Mouse (Mus musculus) left cerebral cortex, adult 2 months (tissue): ENCODE measurements around the gene Sik1. TPM values are rescaled to one million over a fixed set of nuclear protein-coding genes. Genes with fewer than 3 reads are reported as not detected.

ENCODE experiments used
- DNase-seq, 2 experiments: peaks; one replicate each; pipeline ENCODE4 v3.0.0; 2021 to 2022; ENCODE audit warnings: low spot score in 2 of 2, mixed read lengths in 1 of 2; ENCODE audit errors: extremely low spot score in 1 of 2
- H3K27ac ChIP-seq: fragments of 200-600 bp; 2 replicates; pipeline ENCODE4 v1.8.1; 2022
- H3K4me3 ChIP-seq: fragments of 200-600 bp; 2 replicates; pipeline ENCODE4 v1.8.1; 2022
- CTCF ChIP-seq: fragments of 200-600 bp; IDR thresholded peaks from 2 replicates; pipeline ENCODE4 v1.8.1; 2022; ENCODE audit warnings: antibody characterized with exemption, mild to moderate bottlenecking, moderate library complexity
- intact Hi-C: fragments of 180-260 bp; cut with DNase I; formaldehyde crosslinking; loops from one replicate; pipeline ENCODE4 v1.15.1; 2025
- total RNA-seq, 2 experiments: library from RNA; stranded (reverse); gene quantifications; 2 replicates each; pipeline ENCODE4 v1.2.3; 2021

Sik1 gene
- total RNA-seq, 2 experiments from 2014 or later: 24.5 to 39.5 TPM

DNA sequence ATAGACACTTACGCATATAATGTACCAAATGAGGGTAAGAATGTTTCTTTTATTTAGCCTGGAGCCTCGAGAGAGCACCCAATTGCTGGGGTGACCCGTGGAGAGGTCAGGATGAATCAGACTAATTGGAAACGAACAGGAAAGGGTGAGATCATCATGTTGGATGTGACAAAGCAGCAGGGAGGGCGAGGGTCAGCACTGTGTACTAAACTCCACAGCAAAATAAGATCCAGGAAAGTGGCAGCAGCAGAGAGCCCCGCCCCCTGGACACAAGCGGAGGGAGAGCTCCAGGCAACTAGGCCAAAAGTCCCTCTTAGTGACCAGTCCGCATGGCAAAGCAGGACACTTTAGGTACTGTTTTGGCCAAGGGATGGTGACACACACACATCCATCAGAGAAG lies 18.4 kb upstream of the Sik1 start:
- intact Hi-C loops: no loop called here
- no peak for TF ChIP-seq CTCF
- no peak overlapping the region for H3K27ac ChIP-seq
- H3K4me3 ChIP-seq: no peak overlapping the region
- DNase-seq: no peak

GRCm38 (mm10) chr17:31873185-31873870 lies 17.7 kb upstream of the Sik1 start:
- H3K4me3 ChIP-seq: no peak overlapping the region
- no peak for DNase-seq
- H3K27ac ChIP-seq: no peak overlapping the region
- intact Hi-C loops: no loop called here
- TF ChIP-seq CTCF: no peak

DNA sequence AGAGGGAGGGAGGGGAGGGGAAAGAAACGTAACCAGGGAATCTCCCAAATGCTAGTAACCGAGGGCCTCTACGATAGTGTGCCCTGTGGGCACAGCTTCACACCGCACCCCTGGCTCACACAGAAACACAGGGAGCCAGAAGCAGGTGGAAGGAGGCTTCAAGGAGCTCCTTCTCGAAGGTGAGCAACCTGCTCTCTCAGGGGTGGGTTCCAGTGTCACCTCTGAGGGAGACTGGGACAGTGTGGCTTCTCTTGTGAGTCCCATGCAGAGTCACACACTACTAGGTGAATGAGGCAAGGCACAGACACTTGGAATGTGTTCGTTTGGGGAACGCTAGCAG lies 17.2 kb upstream of the Sik1 start:
- Histone ChIP-seq H3K4me3 (no peak overlapping the region), H3K27ac (no peak overlapping the region)
- DNase-seq: no peak
- TF ChIP-seq CTCF: no peak
- intact Hi-C loops: no loop called here

DNA sequence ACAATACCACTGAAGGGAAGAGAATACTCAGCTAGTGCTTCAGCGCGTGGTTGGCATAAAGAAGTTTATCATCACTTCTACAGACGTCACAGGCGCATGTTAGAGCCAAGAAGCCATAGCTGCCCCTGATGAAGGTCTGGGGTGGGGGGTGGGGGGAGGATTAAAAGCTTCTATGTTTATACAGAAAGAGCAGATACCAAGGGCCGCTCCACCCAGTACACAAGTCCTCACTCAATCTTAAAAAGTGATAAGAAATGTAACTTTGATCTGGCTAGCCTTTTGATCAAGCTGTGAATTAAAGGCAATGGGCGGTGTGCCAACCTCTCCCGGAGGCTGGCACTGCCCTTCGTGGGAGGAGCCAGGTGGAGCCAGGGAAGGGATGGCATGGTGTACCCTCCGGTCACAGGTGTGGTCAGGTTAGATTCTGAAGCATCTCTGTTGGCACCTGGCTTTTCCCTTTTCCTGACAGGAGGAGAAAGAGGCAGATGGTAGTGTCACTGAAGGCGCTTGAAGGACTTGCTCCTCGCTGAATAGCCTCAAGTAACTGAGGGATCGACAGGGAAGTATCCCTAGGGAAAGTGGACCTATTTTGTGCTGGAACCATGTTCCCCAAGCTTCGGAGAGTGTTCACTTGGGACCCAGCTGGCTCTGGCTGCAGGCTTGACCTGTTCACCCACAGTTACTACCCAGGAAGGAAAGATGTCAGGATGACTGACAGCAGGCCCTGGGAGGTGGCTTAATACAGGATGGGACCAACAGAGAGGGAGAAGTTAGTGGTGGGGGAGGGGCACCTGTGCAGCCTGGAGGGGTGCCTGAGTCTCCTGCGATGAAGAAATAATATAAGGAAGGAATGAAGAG lies 16.6 kb upstream of the Sik1 start:
- DNase-seq: no peak
- intact Hi-C loops: no loop called here
- no peak for TF ChIP-seq CTCF
- Histone ChIP-seq H3K4me3 (no peak overlapping the region), H3K27ac (no peak overlapping the region)

DNA sequence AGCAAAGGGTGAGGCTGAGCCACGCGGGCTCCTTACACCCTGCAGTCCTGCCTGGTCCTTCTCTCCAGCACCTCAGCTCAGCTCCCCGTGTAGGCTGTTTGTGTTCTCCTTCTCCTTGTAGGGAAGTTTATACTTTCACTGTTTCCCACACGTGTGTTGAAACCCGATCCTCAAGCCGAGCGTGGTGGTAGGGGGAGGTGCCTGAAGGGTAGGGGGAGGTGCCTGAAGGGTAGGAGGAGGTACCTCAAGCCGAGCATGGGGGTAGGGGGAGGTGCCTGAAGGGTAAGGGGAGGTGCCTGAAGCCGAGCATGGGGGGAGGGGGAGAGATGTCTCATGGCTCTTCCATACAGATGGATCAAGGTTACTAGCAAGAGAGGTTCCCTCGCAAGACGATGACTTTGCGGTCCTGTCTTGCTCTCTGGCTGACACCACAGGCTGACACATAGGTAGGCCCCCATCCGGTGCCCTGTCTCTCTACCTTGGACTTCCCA lies 15.4 kb upstream of the Sik1 start:
- TF ChIP-seq CTCF: no peak
- H3K27ac ChIP-seq: no peak overlapping the region
- H3K4me3 ChIP-seq: no peak overlapping the region
- no peak for DNase-seq
- intact Hi-C loops: no loop called here

GRCm38 (mm10) chr17:31870446-31870845 lies 14.8 kb upstream of the Sik1 start:
- no peak for DNase-seq
- intact Hi-C loops: no loop called here
- TF ChIP-seq CTCF: no peak
- H3K4me3 ChIP-seq: no peak overlapping the region
- H3K27ac ChIP-seq: no peak overlapping the region

GRCm38 (mm10) chr17:31868076-31868475 lies 12.5 kb upstream of the Sik1 start:
- no peak overlapping the region for H3K27ac ChIP-seq
- intact Hi-C loops: no loop called here
- no peak for TF ChIP-seq CTCF
- no peak overlapping the region for H3K4me3 ChIP-seq
- DNase-seq: no peak

DNA sequence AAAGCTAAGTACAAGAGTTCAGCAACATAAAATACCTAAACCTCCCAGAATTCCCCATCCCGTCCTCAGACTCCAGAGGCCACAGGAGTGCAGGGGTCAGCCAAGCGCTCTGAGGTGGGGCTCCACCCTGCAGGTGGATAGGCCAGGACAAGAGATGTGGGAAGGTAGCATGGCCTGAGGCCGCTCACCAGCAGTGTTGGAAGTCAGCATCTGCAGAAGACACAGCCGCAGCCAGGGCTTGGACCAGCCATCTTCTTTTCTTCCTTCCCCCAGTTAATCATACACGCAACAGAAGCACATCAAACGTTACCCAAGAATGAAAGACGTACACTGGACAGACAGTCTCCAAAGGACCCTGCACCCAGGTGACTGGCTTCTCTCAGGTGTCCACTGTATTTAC lies 11.5 kb upstream of the Sik1 start:
- DNase-seq: no peak
- TF ChIP-seq CTCF: no peak
- Histone ChIP-seq H3K27ac (no peak overlapping the region), H3K4me3 (no peak overlapping the region)
- intact Hi-C loops: no loop called here

- Histone ChIP-seq H3K27ac (no peak overlapping the region), H3K4me3 (no peak overlapping the region)
- intact Hi-C loops: no loop called here
- TF ChIP-seq CTCF: no peak
- no peak for DNase-seq
These were observed 10.0 kb upstream of the Sik1 start for GRCm38 (mm10) chr17:31865636-31866035.

DNA sequence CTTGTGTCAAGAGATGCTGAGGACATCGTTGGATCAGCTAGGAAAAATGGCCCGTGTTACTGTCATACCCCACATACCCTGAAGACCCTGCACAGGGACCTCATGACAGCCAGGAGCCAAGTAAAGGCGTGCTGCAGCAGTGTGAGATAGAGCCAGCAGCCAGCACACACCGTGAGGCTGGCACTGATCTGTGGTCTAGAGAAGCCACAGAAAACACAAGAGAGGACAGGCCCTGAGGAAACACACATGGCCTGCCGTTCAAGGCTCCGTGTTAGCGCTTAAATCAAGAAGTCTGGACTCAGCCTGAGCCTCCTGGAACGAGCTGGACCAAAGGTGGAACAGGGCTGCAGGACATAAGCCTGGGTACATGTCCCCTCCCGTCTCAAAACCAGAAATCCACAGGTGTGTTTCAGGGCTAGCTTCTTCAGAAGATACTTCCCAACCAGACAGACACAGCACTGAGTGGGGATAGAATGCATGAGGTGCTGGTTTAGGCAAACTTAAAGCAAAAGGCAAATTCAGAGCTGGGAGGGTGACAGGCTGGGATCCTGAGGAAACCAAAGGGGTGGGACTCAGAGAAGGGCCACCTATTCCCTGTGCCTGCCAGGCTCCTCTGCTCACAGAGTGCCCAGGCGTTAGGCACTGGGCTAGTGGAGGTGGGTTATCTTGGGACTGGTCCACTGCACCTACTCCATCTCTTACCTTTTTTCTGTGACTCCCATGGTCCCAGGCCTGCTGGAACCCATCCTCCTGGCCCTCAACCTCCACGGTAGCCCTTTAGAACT lies 9.3 kb upstream of the Sik1 start:
- no peak for TF ChIP-seq CTCF
- intact Hi-C loops: no loop called here
- no peak overlapping the region for H3K27ac ChIP-seq
- no peak overlapping the region for H3K4me3 ChIP-seq
- no peak for DNase-seq

DNA sequence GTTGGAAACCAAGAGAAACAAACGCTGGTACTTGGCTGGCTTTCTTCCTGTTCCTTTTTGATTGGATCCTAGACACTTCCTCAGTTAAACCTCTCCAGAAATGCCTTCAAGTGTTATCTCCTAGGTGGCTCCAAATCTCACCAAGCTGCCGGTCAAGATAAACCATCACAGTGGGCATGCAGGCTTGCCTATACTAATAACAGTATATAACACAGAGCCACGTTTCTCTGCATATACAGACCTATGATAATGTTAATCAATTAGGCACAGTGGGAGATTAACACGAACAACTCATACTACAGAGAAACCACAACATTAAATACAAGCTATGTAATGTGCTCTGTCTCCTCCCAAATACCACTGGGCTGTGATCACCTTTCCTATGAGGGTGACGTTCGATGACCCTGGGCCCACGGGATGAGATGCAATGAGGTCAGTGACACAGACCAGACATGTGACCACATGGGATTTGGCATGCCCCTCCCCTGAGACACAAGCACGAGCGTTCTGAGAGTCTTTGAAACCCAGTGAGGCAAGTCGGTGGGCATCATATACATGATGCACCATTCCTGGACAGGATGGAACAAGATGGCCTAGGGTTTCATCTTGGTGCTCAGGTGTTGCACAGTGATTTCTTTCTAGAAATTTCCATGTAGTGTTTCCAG lies 7.7 kb upstream of the Sik1 start:
- H3K27ac ChIP-seq: no peak overlapping the region
- DNase-seq: no peak
- intact Hi-C loops: no loop called here
- H3K4me3 ChIP-seq: no peak overlapping the region
- no peak for TF ChIP-seq CTCF
